Mouse (Mus musculus) gastrocnemius, postnatal 14 days (tissue): ENCODE results near the gene Olfr560. TPM values are rescaled to one million over a fixed set of nuclear protein-coding genes. Genes with fewer than 3 reads are reported as not detected.

Experiments used
- DNase-seq: peaks from one replicate; pipeline ENCODE4 v3.0.0; 2021; ENCODE audit warnings: mixed read lengths
- intact Hi-C: fragments of 180-260 bp; cut with DNase I; formaldehyde crosslinking; loops from one replicate; pipeline ENCODE4 v1.15.1; 2025; ENCODE audit warnings: low total_unique reads
- long read RNA-seq, 2 experiments: library from polyadenylated mRNA; stranded (forward); transcript quantifications; one replicate each; pipeline ENCODE4 v2.0.0; 2021
- total RNA-seq, 2 experiments: library from RNA; stranded (reverse); gene quantifications; 2 replicates each; pipeline ENCODE4 v1.2.3; 2021

Gene Olfr560
- total RNA-seq, result not detected
- long read RNA-seq, experiment 1, result 0 reads
- long read RNA-seq, experiment 2, result 0 reads

- intact Hi-C loops, result no loop called here
- no peak for DNase-seq
Observed at GRCm38 (mm10) chr7:102759266-102759665, at the start of gene Olfr560, which contains the start of gene Olfr78. Olfr560 (minus strand) TSS chr7:102759366. Olfr78 (minus strand) TSS chr7:102759471.

GRCm38 (mm10) chr7:102803180-102803579 lies 44.0 kb upstream of the Olfr560 start, which contains the start of gene Olfr564:
Olfr564 (plus strand) TSS chr7:102803480.
- intact Hi-C loops, result no loop called here

GRCm38 (mm10) chr7:102770921-102771320 lies 11.8 kb upstream of the Olfr560 start, which contains the start of gene Olfr561:
Olfr561 (plus strand) TSS chr7:102771221.
- intact Hi-C loops, result no loop called here

More at GRCm38 (mm10) chr7:102803180-102803579, 44.0 kb upstream of the Olfr560 start, which contains the start of gene Olfr564:
- DNase-seq, result no peak

GRCm38 (mm10) chr7:102752086-102752485 lies 7.1 kb downstream of the Olfr560 start:
- no peak for DNase-seq
- intact Hi-C loops, result no loop called here

More at GRCm38 (mm10) chr7:102770921-102771320, 11.8 kb upstream of the Olfr560 start, which contains the start of gene Olfr561:
- no peak for DNase-seq

- intact Hi-C loops, result no loop called here
- DNase-seq, result no peak
Observed at GRCm38 (mm10) chr7:102737705-102738104, 21.5 kb downstream of the Olfr560 start.

- no peak for DNase-seq
- intact Hi-C loops, result no loop called here
Observed at GRCm38 (mm10) chr7:102733793-102734192, 25.4 kb downstream of the Olfr560 start.

- intact Hi-C loops, result no loop called here
Observed at GRCm38 (mm10) chr7:102727391-102727790, 31.8 kb downstream of the Olfr560 start, which contains the start of gene Olfr559. Olfr559 (minus strand) TSS chr7:102727491.

GRCm38 (mm10) chr7:102718970-102719369 lies 40.2 kb downstream of the Olfr560 start, which contains the start of gene Olfr33:
Olfr33 (minus strand) TSS chr7:102719070.
- no peak for DNase-seq
- intact Hi-C loops, result no loop called here

More at GRCm38 (mm10) chr7:102727391-102727790, 31.8 kb downstream of the Olfr560 start, which contains the start of gene Olfr559:
- no peak for DNase-seq

GRCm38 (mm10) chr7:102701915-102702314 lies 57.3 kb downstream of the Olfr560 start, which contains the start of gene Olfr558:
Olfr558 (plus strand) TSS chr7:102702215.
- no peak for DNase-seq
- intact Hi-C loops, result no loop called here

Other genes starting within 250 kb of the Olfr560 start
- gene Olfr547, start 224.6 kb downstream of the Olfr560 start, total RNA-seq, result not detected
- gene Olfr548-ps1, start 218.5 kb downstream of the Olfr560 start, total RNA-seq, result not detected
- not detected for gene Olfr549, start 209.5 kb downstream of the Olfr560 start, total RNA-seq
- 1 to 10 TPM; 3.5 to 3.7 TPM for gene Trim21, start 193.9 kb downstream of the Olfr560 start, total RNA-seq
- under 1 TPM; 0.14 to 0.22 TPM for gene Olfr550, start 187.9 kb downstream of the Olfr560 start, total RNA-seq
- not detected for gene Olfr551, start 167.5 kb downstream of the Olfr560 start, total RNA-seq
- gene Olfr552, start 161.6 kb downstream of the Olfr560 start, total RNA-seq, result under 1 TPM in 1 of 2 experiments, not detected in 1; 0.16 TPM
- gene Olfr553, start 141.1 kb downstream of the Olfr560 start, total RNA-seq, result not detected
- not detected for gene Olfr554, start 120.9 kb downstream of the Olfr560 start, total RNA-seq
- not detected for gene Olfr555, start 100.5 kb downstream of the Olfr560 start, total RNA-seq
- not detected for gene Olfr556, start 94.5 kb downstream of the Olfr560 start, total RNA-seq
- gene Trim68, start 72.0 kb downstream of the Olfr560 start, total RNA-seq, result 1 to 10 TPM; 4.0 to 4.2 TPM
- not detected for gene Olfr557, start 63.5 kb downstream of the Olfr560 start, total RNA-seq
- 1 to 10 TPM; 2.5 to 2.6 TPM for gene Olfr558, start 57.2 kb downstream of the Olfr560 start, total RNA-seq
- not detected for gene Olfr33, start 40.3 kb downstream of the Olfr560 start, total RNA-seq
- gene Olfr559, start 31.9 kb downstream of the Olfr560 start, total RNA-seq, result not detected
- gene Olfr78, start 105 bp upstream of the Olfr560 start, total RNA-seq, result under 1 TPM; 0.66 to 0.69 TPM
- gene Olfr561, start 11.9 kb upstream of the Olfr560 start, total RNA-seq, result not detected
- gene Olfr564, start 44.1 kb upstream of the Olfr560 start, total RNA-seq, result not detected
- not detected for gene Olfr566, start 99.4 kb upstream of the Olfr560 start, total RNA-seq
- gene Olfr568, start 117.8 kb upstream of the Olfr560 start, total RNA-seq, result not detected
- not detected for gene Olfr569, start 131.5 kb upstream of the Olfr560 start, total RNA-seq
- gene Olfr570, start 135.2 kb upstream of the Olfr560 start, total RNA-seq, result not detected
- not detected for gene Olfr571, start 158.2 kb upstream of the Olfr560 start, total RNA-seq
- gene Olfr572, start 165.0 kb upstream of the Olfr560 start, total RNA-seq, result not detected
- gene Olfr573-ps1, start 183.2 kb upstream of the Olfr560 start, total RNA-seq, result not detected
- gene Olfr574, start 189.1 kb upstream of the Olfr560 start, total RNA-seq, result not detected
- not detected for gene Olfr575, start 199.4 kb upstream of the Olfr560 start, total RNA-seq
- not detected for gene Olfr576, start 203.3 kb upstream of the Olfr560 start, total RNA-seq
- not detected for gene Olfr577, start 216.6 kb upstream of the Olfr560 start, total RNA-seq
- not detected for gene Olfr578, start 230.0 kb upstream of the Olfr560 start, total RNA-seq